Mouse (Mus musculus): Measurements from ENCODE around the gene Gpr18. TPM values are rescaled to one million over a fixed set of nuclear protein-coding genes. Genes with fewer than 3 reads are reported as not detected.

The Gpr18 gene
- polyA plus RNA-seq, 1 experiment from 2014 or later: 0.11 TPM

- H3K27me3 ChIP-seq (replicated peaks; ENCODE audit: control insufficient read depth, insufficient read depth, low read length): no peaks in the 10 kb centered on the region
- H3K4me1 ChIP-seq (ENCODE audit: control insufficient read depth, insufficient read depth, low read length): no peaks in the 10 kb centered on the region
- DNase-seq (ENCODE audit: low spot score): no peak
- 73% methylated on average over 4 of the region's 4 CpGs for WGBS
- H3K9ac ChIP-seq (ENCODE audit: low read depth, low read length): no peak overlapping the region
- H3K4me2 ChIP-seq (ENCODE audit: low read depth, low read length): no peak overlapping the region
- no peaks in the 10 kb centered on the region for H3K9me3 ChIP-seq (ENCODE audit: control insufficient read depth, low read length)
- H3K4me3 ChIP-seq (ENCODE audit: low read depth, low read length): no peak overlapping the region
- H3K27ac ChIP-seq (replicated peaks; ENCODE audit: low read depth, low read length): no peak overlapping the region
- 0 out of 2 replicates have a peak, but pooled peaks cover 2% of the 10 kb centered on the region for H3K36me3 ChIP-seq (ENCODE audit: control insufficient read depth, insufficient read depth, low read length)
- no peak for ATAC-seq (ENCODE audit: low read depth)
Observed at GRCm38 (mm10) chr14:121922731-121923130, 7.2 kb upstream of the Gpr18 start.

GRCm38 (mm10) chr14:121922016-121922415 is 6.4 kb upstream of the Gpr18 start:
- Histone ChIP-seq H3K9me3 (ENCODE audit: control insufficient read depth, low read length) (no peaks in the 10 kb centered on the region), H3K36me3 (ENCODE audit: control insufficient read depth, insufficient read depth, low read length) (peaks cover 9% of the 10 kb centered on the region; the same call in 1 of the 2 replicates), H3K27ac (replicated peaks; ENCODE audit: low read depth, low read length) (no peak overlapping the region), H3K4me3 (ENCODE audit: low read depth, low read length) (no peak overlapping the region), H3K9ac (ENCODE audit: low read depth, low read length) (no peak overlapping the region), H3K4me2 (ENCODE audit: low read depth, low read length) (no peak overlapping the region), H3K4me1 (ENCODE audit: control insufficient read depth, insufficient read depth, low read length) (no peaks in the 10 kb centered on the region), H3K27me3 (replicated peaks; ENCODE audit: control insufficient read depth, insufficient read depth, low read length) (no peaks in the 10 kb centered on the region)
- 86% methylated on average over 4 of the region's 4 CpGs for WGBS
- DNase-seq (ENCODE audit: low spot score): no peak
- ATAC-seq (ENCODE audit: low read depth): no peak

- H3K27ac ChIP-seq (replicated peaks; ENCODE audit: low read depth, low read length): no peak overlapping the region
- WGBS: 78% methylated on average over 11 of the region's 12 CpGs
- no peaks in the 10 kb centered on the region for H3K4me1 ChIP-seq (ENCODE audit: control insufficient read depth, insufficient read depth, low read length)
- no peaks in the 10 kb centered on the region for H3K9me3 ChIP-seq (ENCODE audit: control insufficient read depth, low read length)
- DNase-seq (ENCODE audit: low spot score) (no peak), ATAC-seq (ENCODE audit: low read depth) (no peak)
- H3K4me3 ChIP-seq (ENCODE audit: low read depth, low read length): no peak overlapping the region
- no peak overlapping the region for H3K9ac ChIP-seq (ENCODE audit: low read depth, low read length)
- H3K27me3 ChIP-seq (replicated peaks; ENCODE audit: control insufficient read depth, insufficient read depth, low read length): no peaks in the 10 kb centered on the region
- H3K4me2 ChIP-seq (ENCODE audit: low read depth, low read length): no peak overlapping the region
- peaks cover 21% of the 10 kb centered on the region for H3K36me3 ChIP-seq (ENCODE audit: control insufficient read depth, insufficient read depth, low read length)
Observed at GRCm38 (mm10) chr14:121920511-121921124, 5.0 kb upstream of the Gpr18 start.

GRCm38 (mm10) chr14:121919752-121920151 is 4.2 kb upstream of the Gpr18 start:
- Histone ChIP-seq H3K4me1 (ENCODE audit: control insufficient read depth, insufficient read depth, low read length) (no peaks in the 10 kb centered on the region), H3K4me3 (ENCODE audit: low read depth, low read length) (no peak overlapping the region), H3K9ac (ENCODE audit: low read depth, low read length) (no peak overlapping the region), H3K27ac (replicated peaks; ENCODE audit: low read depth, low read length) (no peak overlapping the region), H3K4me2 (ENCODE audit: low read depth, low read length) (no peak overlapping the region), H3K36me3 (ENCODE audit: control insufficient read depth, insufficient read depth, low read length) (peaks cover 21% of the 10 kb centered on the region), H3K9me3 (ENCODE audit: control insufficient read depth, low read length) (no peaks in the 10 kb centered on the region), H3K27me3 (replicated peaks; ENCODE audit: control insufficient read depth, insufficient read depth, low read length) (no peaks in the 10 kb centered on the region)
- DNase-seq (ENCODE audit: low spot score): peak; percentile 53
- 23% methylated on average over 3 of the region's 3 CpGs for WGBS
- no peak for ATAC-seq (ENCODE audit: low read depth)

DNA sequence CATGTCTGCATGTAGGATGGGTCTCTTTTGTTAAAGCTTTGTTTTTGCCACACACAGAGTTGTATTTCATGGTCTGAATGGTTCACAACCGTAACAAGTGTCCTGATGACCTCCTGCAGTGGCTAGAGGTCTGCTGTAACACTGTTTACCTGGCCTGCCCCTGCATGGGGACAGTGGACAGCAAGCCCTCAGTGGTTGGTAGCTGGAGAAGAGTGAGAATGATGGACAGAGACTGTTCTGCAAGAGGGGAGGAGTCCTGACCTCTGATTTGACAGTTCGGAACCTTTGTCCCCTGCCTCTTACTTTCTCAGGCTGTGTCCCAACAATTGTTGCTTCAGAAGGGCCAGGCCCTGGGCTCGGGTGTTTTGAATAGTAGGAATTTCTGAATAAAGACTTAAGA is 2.7 kb upstream of the Gpr18 start:
- Histone ChIP-seq H3K36me3 (ENCODE audit: control insufficient read depth, insufficient read depth, low read length) (peaks cover 21% of the 10 kb centered on the region), H3K4me2 (ENCODE audit: low read depth, low read length) (no peak overlapping the region), H3K27me3 (replicated peaks; ENCODE audit: control insufficient read depth, insufficient read depth, low read length) (no peaks in the 10 kb centered on the region), H3K4me3 (ENCODE audit: low read depth, low read length) (no peak overlapping the region), H3K9ac (ENCODE audit: low read depth, low read length) (no peak overlapping the region), H3K9me3 (ENCODE audit: control insufficient read depth, low read length) (no peaks in the 10 kb centered on the region), H3K4me1 (ENCODE audit: control insufficient read depth, insufficient read depth, low read length) (no peaks in the 10 kb centered on the region), H3K27ac (replicated peaks; ENCODE audit: low read depth, low read length) (no peak overlapping the region)
- WGBS: 79% methylated on average over 3 of the region's 3 CpGs
- no peak for DNase-seq (ENCODE audit: low spot score)
- no peak for ATAC-seq (ENCODE audit: low read depth)

GRCm38 (mm10) chr14:121916311-121917094 is 922 bp upstream of the Gpr18 start:
- Histone ChIP-seq H3K36me3 (ENCODE audit: control insufficient read depth, insufficient read depth, low read length) (peaks cover 36% of the 10 kb centered on the region), H3K4me1 (ENCODE audit: control insufficient read depth, insufficient read depth, low read length) (no peaks in the 10 kb centered on the region), H3K27me3 (replicated peaks; ENCODE audit: control insufficient read depth, insufficient read depth, low read length) (no peaks in the 10 kb centered on the region), H3K4me2 (ENCODE audit: low read depth, low read length) (no peak overlapping the region), H3K9me3 (ENCODE audit: control insufficient read depth, low read length) (no peaks in the 10 kb centered on the region), H3K4me3 (ENCODE audit: low read depth, low read length) (no peak overlapping the region), H3K9ac (ENCODE audit: low read depth, low read length) (no peak overlapping the region), H3K27ac (replicated peaks; ENCODE audit: low read depth, low read length) (no peak overlapping the region)
- DNase-seq (ENCODE audit: low spot score): no peak
- ATAC-seq (ENCODE audit: low read depth): no peak
- WGBS: 80% methylated on average over 6 of the region's 6 CpGs

GRCm38 (mm10) chr14:121915143-121915542 is 438 bp downstream of the Gpr18 start:
- Histone ChIP-seq H3K9me3 (ENCODE audit: control insufficient read depth, low read length) (no peaks in the 10 kb centered on the region), H3K4me2 (ENCODE audit: low read depth, low read length) (no peak overlapping the region), H3K36me3 (ENCODE audit: control insufficient read depth, insufficient read depth, low read length) (peaks cover 46% of the 10 kb centered on the region), H3K4me3 (ENCODE audit: low read depth, low read length) (no peak overlapping the region), H3K9ac (ENCODE audit: low read depth, low read length) (no peak overlapping the region), H3K27me3 (replicated peaks; ENCODE audit: control insufficient read depth, insufficient read depth, low read length) (no peaks in the 10 kb centered on the region), H3K4me1 (ENCODE audit: control insufficient read depth, insufficient read depth, low read length) (no peaks in the 10 kb centered on the region), H3K27ac (replicated peaks; ENCODE audit: low read depth, low read length) (no peak overlapping the region)
- DNase-seq (ENCODE audit: low spot score): no peak
- ATAC-seq (ENCODE audit: low read depth): no peak
- 87% methylated on average over 5 of the region's 5 CpGs for WGBS

DNA sequence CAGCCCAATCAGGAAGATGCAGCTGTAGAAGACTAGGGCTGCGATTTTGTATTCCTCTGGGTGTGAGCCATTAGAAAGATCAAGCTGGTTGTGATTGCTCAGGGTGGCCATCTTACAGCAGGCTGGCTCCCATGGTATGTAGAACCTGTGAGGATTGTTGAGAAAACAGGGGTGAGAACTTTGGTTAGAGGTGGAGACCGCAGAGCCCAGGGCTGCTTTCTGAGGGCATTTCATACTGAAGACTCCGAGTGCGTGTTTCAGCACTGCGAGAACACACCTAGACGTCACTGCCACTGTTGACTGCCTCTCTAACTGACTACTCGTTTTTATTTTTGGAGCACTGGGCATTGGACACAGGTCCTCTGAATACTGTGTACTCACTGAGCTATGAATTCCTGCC is 3.1 kb downstream of the Gpr18 start:
- H3K9me3 ChIP-seq (ENCODE audit: control insufficient read depth, low read length): no peaks in the 10 kb centered on the region
- no peak overlapping the region for H3K9ac ChIP-seq (ENCODE audit: low read depth, low read length)
- H3K27me3 ChIP-seq (replicated peaks; ENCODE audit: control insufficient read depth, insufficient read depth, low read length): no peaks in the 10 kb centered on the region
- no peaks in the 10 kb centered on the region for H3K4me1 ChIP-seq (ENCODE audit: control insufficient read depth, insufficient read depth, low read length)
- no peak for ATAC-seq (ENCODE audit: low read depth)
- H3K4me2 ChIP-seq (ENCODE audit: low read depth, low read length): no peak overlapping the region
- no peak overlapping the region for H3K27ac ChIP-seq (replicated peaks; ENCODE audit: low read depth, low read length)
- no peak overlapping the region for H3K4me3 ChIP-seq (ENCODE audit: low read depth, low read length)
- peaks cover 62% of the 10 kb centered on the region for H3K36me3 ChIP-seq (ENCODE audit: control insufficient read depth, insufficient read depth, low read length)
- WGBS: 89% methylated on average over 7 of the region's 7 CpGs
- no peak for DNase-seq (ENCODE audit: low spot score)

DNA sequence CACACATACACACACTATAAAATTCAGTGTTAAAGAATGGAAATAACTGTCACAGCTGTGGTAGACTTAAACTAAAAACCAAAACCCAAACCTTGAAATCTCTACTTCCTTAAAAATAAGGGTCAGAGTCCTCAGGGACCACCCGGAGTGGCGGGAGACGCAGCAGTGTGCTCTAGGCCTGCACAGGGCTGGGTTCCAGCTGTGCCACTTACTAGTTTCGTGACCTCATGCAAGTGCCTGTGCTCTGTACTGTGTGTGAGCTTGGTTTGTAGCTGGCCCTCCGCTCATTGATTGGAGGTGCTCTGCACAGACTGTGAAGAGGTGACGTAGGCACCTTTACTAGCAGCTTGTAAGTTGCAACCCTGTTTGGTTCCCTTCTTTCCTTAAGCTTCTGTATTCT is 5.7 kb downstream of the Gpr18 start:
- no peaks in the 10 kb centered on the region for H3K27me3 ChIP-seq (replicated peaks; ENCODE audit: control insufficient read depth, insufficient read depth, low read length)
- WGBS: 92% methylated on average over 6 of the region's 6 CpGs

More for the DNA sequence above, 5.7 kb downstream of the Gpr18 start:
- Histone ChIP-seq H3K4me2 (ENCODE audit: low read depth, low read length) (no peak overlapping the region), H3K4me3 (ENCODE audit: low read depth, low read length) (no peak overlapping the region), H3K9me3 (ENCODE audit: control insufficient read depth, low read length) (no peaks in the 10 kb centered on the region), H3K36me3 (ENCODE audit: control insufficient read depth, insufficient read depth, low read length) (peaks cover 56% of the 10 kb centered on the region), H3K4me1 (ENCODE audit: control insufficient read depth, insufficient read depth, low read length) (no peaks in the 10 kb centered on the region), H3K27ac (replicated peaks; ENCODE audit: low read depth, low read length) (no peak overlapping the region), H3K9ac (ENCODE audit: low read depth, low read length) (no peak overlapping the region)
- DNase-seq (ENCODE audit: low spot score) (no peak), ATAC-seq (ENCODE audit: low read depth) (no peak)
